Mouse (Mus musculus): ENCODE results near the gene Tnr. TPM values are rescaled to one million over a fixed set of nuclear protein-coding genes. Genes with fewer than 3 reads are reported as not detected.

The Tnr gene
- total and polyA plus RNA-seq, 3 experiments, result not detected

DNA sequence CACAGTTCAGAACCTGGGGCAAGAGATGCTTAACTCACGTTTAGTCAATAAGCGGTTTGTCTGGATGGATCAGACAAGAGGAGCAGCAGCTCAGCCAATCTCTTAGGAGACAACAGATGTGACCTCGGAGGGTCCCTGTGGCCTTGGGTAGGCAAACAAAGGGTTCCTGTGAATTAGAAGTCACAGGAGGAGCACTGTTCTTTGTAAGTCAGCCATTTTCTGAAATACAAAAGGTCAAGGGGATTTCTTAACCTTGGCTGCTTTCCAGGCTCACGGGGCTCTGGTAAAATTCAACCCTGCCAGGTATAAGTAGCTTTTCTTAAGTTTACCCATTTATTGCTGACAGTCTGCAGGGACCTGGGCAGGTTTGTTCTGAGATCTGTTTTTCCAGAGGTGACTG, 126.9 kb downstream of the Tnr start:
- TF ChIP-seq HCFC1 (IDR thresholded peaks at IDR 0.05; ENCODE audit: low read depth, low read length), result no peak
- TF ChIP-seq JUND (conservative IDR thresholded peaks at IDR 0.05; ENCODE audit: low read depth, low read length), result no peak
- TF ChIP-seq CHD1 (IDR thresholded peaks at IDR 0.05; ENCODE audit: low read depth, low read length), result no peak
- no peaks in the 10 kb centered on the region for H3K9me3 ChIP-seq (replicated peaks; ENCODE audit: low read length)
- no peaks in the 10 kb centered on the region for H3K36me3 ChIP-seq (replicated peaks in 1 of 2; ENCODE audit: control insufficient read depth in 1 of 2, insufficient read depth in 1 of 2, low read length in 1 of 2)
- H3K4me1 ChIP-seq (ENCODE audit: control insufficient read depth in 1 of 2, insufficient read depth in 2 of 2), result no peaks in the 10 kb centered on the region
- H3K9ac ChIP-seq (ENCODE audit: insufficient read depth, low read depth), result no peak overlapping the region
- H3K27ac ChIP-seq (ENCODE audit: insufficient read depth, low read depth), result no peak overlapping the region
- H3K4me2 ChIP-seq (ENCODE audit: insufficient read depth, low read depth, poor library complexity, severe bottlenecking), result no peak overlapping the region
- peaks cover 89% of the 10 kb centered on the region for H3K27me3 ChIP-seq (replicated peaks)
- in situ Hi-C loops (cut with MboI; ENCODE audit: low pct_ligation_motif_present, low pct_unique_long_range_greater_than_20kb, low sequenced_read_pairs), result no loop called here
- dilution Hi-C loops (cut with MboI; ENCODE audit: extremely low pct_ligation_motif_present, extremely low pct_unique_long_range_greater_than_20kb, low sequenced_read_pairs), result no loop called here
- no peaks in the 10 kb centered on the region for H3K79me2 ChIP-seq (replicated peaks; ENCODE audit: control insufficient read depth, extremely low read depth, insufficient read depth, poor library complexity, severe bottlenecking)
- H3K4me3 ChIP-seq (replicated peaks in 1 of 3; ENCODE audit: low read depth in 2 of 3, low read length in 2 of 3, poor library complexity in 1 of 3), result no peak overlapping the region
- DNase-seq (ENCODE audit: extremely low read depth), result no peak

DNA sequence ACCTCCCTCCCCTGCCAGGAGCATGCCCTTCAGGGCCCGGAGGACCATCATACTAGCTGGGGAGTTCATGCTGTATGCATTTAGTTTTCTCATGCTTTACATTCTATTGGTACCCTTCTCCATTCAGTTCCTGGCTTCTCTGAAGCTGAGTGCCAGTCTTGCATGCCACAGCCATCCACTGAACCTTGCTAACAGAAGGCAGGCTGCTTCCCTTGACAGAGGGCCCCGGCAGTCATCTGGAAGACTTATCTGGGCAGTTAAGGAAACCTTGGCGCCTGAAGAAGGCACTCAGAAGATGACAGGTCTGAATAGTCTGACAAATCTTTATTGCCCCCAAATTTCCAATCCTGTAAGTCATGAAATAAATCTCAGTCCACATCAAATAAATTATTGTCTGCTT, 131.7 kb downstream of the Tnr start:
- no peak for TF ChIP-seq MXI1 (IDR thresholded peaks at IDR 0.05; ENCODE audit: low read depth, low read length)
- no peak for DNase-seq (ENCODE audit: extremely low read depth)
- Histone ChIP-seq H3K79me2 (replicated peaks; ENCODE audit: control insufficient read depth, extremely low read depth, insufficient read depth, poor library complexity, severe bottlenecking) (no peaks in the 10 kb centered on the region), H3K27ac (ENCODE audit: insufficient read depth, low read depth) (no peak overlapping the region), H3K4me1 (ENCODE audit: control insufficient read depth in 1 of 2, insufficient read depth in 2 of 2) (no peaks in the 10 kb centered on the region), H3K4me3 (replicated peaks in 1 of 3; ENCODE audit: low read depth in 2 of 3, low read length in 2 of 3, poor library complexity in 1 of 3) (no peak overlapping the region), H3K9me3 (replicated peaks; ENCODE audit: low read length) (no peaks in the 10 kb centered on the region), H3K9ac (ENCODE audit: insufficient read depth, low read depth) (no peak overlapping the region), H3K4me2 (ENCODE audit: insufficient read depth, low read depth, poor library complexity, severe bottlenecking) (no peak overlapping the region), H3K36me3 (replicated peaks in 1 of 2; ENCODE audit: control insufficient read depth in 1 of 2, insufficient read depth in 1 of 2, low read length in 1 of 2) (no peaks in the 10 kb centered on the region), H3K27me3 (replicated peaks) (peaks cover 93% of the 10 kb centered on the region)
- dilution Hi-C loops (cut with MboI; ENCODE audit: extremely low pct_ligation_motif_present, extremely low pct_unique_long_range_greater_than_20kb, low sequenced_read_pairs) (no loop called here), in situ Hi-C loops (cut with MboI; ENCODE audit: low pct_ligation_motif_present, low pct_unique_long_range_greater_than_20kb, low sequenced_read_pairs) (no loop called here)

DNA sequence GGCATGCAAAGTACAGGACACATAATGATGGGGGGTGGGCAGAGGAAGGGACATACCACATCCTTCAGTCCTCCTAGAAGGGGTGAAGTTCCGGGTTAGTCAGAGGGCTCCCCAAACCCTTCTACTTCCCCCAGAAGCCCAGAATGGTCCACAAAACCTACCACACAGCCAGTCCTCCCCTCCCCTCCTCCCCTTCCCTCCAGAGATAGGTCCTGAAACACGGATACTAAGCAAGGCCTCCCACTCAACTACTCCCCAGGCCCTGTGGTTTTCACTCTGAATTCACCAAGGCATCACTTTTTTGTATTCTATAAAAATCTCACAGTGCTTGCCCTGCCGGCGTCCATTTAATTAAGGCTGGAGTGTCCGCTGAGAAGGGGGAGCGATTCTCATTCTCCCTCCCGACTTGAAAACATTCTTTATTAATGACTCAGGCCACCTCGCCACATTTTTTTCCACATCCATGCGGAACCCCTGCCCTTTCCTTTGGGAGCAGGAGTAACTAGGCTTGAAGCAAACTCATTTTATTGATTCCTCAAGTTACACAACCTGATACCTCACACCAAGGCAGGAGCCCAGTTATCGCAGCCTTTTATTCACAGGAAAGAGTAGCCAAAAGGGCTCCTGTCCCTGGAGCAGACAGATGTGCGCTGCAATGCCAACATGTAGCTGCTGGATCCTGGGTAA, 134.4 kb downstream of the Tnr start:
- no peaks in the 10 kb centered on the region for H3K4me1 ChIP-seq (ENCODE audit: control insufficient read depth in 1 of 2, insufficient read depth in 2 of 2)
- TF ChIP-seq NELFE (IDR thresholded peaks at IDR 0.05; ENCODE audit: low read depth, low read length), result no peak
- TF ChIP-seq BHLHE40 (IDR thresholded peaks at IDR 0.05; ENCODE audit: low read depth, low read length), result no peak
- TF ChIP-seq ZC3H11A (IDR thresholded peaks at IDR 0.05; ENCODE audit: low read depth, low read length), result no peak
- TF ChIP-seq NRF1 (IDR thresholded peaks at IDR 0.05; ENCODE audit: low read depth, low read length), result no peak
- no peak for TF ChIP-seq IRF4 (IDR thresholded peaks at IDR 0.05; ENCODE audit: low read depth, low read length)
- no peak for TF ChIP-seq GABPA (IDR thresholded peaks at IDR 0.05; ENCODE audit: insufficient replicate concordance, low read depth, low read length)
- no peaks in the 10 kb centered on the region for H3K79me2 ChIP-seq (replicated peaks; ENCODE audit: control insufficient read depth, extremely low read depth, insufficient read depth, poor library complexity, severe bottlenecking)
- H3K9ac ChIP-seq (ENCODE audit: insufficient read depth, low read depth), result no peak overlapping the region
- H3K27ac ChIP-seq (ENCODE audit: insufficient read depth, low read depth), result no peak overlapping the region
- in situ Hi-C loops (cut with MboI; ENCODE audit: low pct_ligation_motif_present, low pct_unique_long_range_greater_than_20kb, low sequenced_read_pairs) (no loop called here), dilution Hi-C loops (cut with MboI; ENCODE audit: extremely low pct_ligation_motif_present, extremely low pct_unique_long_range_greater_than_20kb, low sequenced_read_pairs) (no loop called here)
- peaks cover 90% of the 10 kb centered on the region for H3K27me3 ChIP-seq (replicated peaks)
- no peaks in the 10 kb centered on the region for H3K36me3 ChIP-seq (replicated peaks in 1 of 2; ENCODE audit: control insufficient read depth in 1 of 2, insufficient read depth in 1 of 2, low read length in 1 of 2)
- no peak for DNase-seq (ENCODE audit: extremely low read depth)
- H3K4me2 ChIP-seq (ENCODE audit: insufficient read depth, low read depth, poor library complexity, severe bottlenecking), result no peak overlapping the region
- no peak overlapping the region for H3K4me3 ChIP-seq (replicated peaks in 1 of 3; ENCODE audit: low read depth in 2 of 3, low read length in 2 of 3, poor library complexity in 1 of 3)
- H3K9me3 ChIP-seq (replicated peaks; ENCODE audit: low read length), result no peaks in the 10 kb centered on the region

All from CH12.LX (cell line).